Mouse (Mus musculus): Measurements from ENCODE around the gene Serpinf1.
A peak's percentile ranks its signal among the peaks of the same experiment; 100 is the strongest.
"Not testable (repeated sequence)": the region's sequence is repeated elsewhere in the genome, so short reads cannot be mapped to it uniquely, and the experiment has no call there.

Serpinf1 gene

DNA sequence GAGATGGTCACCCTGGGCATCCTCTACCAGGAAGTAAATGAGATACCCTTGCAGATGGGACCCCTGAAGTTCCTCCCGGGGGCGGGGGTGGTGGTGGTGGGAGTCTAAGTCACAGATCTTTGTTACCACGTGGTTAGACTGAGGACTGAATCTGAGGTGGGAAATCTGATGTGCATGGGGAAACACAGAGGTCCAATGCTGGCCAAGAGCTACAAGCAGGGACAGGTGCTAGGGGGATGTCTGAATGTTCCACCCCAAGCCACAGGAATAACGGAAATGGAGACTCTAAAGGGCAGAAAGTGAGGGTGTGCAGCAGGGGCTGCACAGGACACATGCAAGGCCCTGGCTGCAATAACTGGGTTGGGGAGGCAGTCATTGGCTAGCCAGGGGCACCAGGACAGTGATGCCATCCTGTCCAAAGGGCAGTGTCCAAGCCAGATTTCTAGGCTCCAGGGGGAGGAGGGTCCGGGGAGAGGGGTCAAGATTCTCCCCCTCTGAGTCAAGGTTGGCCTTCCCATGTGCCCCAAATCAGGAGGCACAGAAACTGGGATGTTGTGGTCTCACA, 1.6 kb downstream of the Serpinf1 start:
- DNase-seq: no peak

DNA sequence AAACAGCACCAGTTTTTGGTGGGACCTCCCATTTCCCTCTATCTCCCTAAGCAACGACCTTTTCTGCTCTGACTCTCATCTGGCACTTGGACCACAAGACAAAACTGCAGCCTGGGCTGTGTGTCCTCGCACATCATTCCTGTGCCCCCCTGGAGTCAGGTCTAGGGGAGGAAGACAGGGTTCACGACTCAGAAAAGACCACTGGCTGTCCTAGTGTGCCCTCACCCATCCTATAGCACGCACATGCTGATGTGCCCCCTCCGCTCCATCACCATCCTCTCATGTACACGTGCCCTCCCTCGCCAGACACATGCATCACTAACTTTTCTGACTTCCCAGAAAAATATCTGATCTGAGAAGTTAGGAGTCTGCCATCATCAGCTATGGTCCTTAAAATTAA, 2.5 kb downstream of the Serpinf1 start:
- no peak for DNase-seq

DNA sequence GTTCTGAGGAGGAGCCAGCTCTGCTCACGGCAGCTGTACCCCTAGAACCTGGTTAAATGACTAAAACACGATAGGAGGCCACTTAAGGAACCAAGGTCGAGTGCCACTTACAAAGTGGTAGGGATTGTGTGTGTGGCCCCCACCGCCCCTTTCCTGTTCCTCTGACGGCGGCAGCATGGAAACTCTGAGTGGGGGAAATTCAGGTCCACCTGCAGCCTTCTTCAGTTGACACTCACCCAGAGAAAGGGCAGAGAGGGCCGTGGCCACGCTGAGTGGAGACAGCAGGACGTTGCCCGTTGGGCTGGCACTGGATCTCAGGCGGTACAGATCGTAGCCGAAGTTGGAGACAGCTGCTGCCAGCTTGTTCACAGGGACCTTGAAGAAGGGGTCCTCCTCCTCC, 6.5 kb downstream of the Serpinf1 start:
- no peak for DNase-seq

- DNase-seq: no peak
Measured at GRCm38 (mm10) chr11:75415096-75415495, 7.4 kb downstream of the Serpinf1 start.

- DNase-seq: no peak
Measured at GRCm38 (mm10) chr11:75410591-75410990, 11.9 kb downstream of the Serpinf1 start.

DNA sequence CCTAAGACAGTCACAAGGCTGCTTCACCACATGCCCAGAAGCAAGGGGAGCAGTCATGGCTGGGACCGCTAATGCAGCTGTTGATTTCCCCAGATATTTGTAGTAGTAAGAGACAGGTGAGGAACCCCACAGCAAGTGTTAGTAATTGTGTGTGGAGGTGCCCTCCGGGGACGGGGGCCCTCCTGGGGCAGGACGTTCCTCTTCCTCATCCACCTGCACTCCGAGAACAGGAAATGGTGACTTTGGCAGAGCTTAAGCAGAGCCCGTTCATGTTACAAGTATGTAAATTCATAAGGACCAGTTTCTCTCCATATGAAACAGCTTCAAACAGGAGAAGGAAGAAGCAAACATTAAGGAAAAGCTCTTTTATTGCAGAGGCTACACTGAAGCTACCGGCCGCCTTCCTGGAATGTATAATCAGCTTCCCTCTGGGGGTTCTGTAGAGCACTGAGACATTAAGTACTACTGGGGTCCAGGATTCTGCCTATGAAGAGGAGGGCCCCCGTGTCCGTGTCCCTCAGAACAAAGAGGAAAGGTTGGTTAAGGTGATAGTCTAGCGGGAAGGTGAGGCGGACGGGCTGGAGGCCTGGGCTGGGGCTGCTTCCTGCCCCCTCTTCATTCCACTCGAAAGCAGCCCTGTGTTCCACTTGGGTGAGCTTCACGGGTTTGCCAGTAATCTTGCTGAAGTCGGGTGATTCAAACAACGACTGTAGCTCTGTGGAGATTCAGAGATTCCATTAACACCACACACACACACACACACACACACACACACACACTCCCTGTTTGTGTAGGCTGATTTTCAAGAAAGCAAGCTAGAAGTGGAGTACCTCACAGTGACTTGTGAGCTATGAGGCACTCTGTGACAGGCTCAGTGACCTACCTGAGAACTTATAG, 12.6 kb downstream of the Serpinf1 start:
- DNase-seq: no peak

DNA sequence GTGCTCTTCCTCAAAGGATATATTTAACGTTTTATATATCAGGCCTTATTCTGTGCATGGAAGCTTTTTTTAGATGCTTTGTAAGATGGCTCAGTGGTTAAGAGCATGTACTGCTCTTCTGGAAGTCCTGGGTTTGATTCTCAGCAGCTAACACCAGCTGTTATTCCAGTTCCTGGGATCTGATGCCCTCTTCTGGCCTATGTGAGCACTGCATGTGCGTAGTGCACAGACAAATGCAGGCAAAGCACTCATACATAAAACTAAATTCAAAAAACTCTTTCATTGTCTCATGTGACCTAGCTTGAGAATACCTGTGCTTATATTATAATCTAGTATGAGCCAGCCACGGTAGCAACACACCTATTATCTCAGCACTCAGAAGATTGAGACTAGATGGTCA, 15.6 kb downstream of the Serpinf1 start:
- peak; percentile 31 to 58 for DNase-seq

- no peak for DNase-seq
Measured at GRCm38 (mm10) chr11:75406104-75406503, 16.4 kb downstream of the Serpinf1 start.

DNA sequence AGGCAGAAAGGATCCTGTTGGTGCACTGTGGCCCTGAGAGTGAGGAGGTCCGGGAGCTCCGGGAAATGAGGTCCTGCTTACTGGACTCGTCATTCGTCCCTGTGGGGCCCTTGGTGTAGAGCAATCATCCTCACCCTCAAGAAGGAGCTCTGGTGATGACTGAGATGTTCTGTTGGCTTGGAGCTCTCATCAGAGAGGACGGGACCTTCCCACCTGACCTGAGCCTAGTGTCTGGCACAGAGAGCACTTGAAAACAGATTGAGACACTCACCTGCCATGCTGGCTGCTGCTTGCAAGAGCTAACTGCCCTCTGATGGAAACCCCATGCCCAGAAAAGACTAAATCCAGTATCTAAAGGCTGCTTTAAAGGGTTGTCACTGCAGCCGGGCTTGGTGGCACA, 17.7 kb downstream of the Serpinf1 start:
- peak; percentile 31 to 43 for DNase-seq

- DNase-seq: no peak
Measured at GRCm38 (mm10) chr11:75403301-75404052, 19.0 kb downstream of the Serpinf1 start.

DNA sequence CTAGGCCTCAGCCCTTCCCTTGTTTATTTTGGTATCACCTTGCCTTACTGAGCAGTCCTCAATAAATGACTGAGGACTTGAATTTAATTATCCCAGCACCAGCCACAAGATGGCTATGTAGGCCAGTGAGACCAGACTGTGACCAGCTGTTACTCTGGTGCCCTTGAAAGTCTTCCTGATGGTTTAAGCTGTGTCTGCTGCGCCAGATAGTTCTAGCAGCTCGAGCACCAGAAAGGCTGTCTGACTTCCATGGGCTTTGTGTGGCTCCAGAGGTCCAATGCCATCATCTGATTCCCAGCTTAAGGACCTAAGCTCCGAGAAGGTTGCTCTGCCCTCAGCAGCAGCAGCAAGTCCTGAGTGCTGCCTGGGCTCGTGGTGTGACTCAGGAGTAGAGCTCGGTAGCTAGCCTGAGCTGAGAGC, 20.2 kb downstream of the Serpinf1 start:
- DNase-seq: peak; percentile 14 to 37

DNA sequence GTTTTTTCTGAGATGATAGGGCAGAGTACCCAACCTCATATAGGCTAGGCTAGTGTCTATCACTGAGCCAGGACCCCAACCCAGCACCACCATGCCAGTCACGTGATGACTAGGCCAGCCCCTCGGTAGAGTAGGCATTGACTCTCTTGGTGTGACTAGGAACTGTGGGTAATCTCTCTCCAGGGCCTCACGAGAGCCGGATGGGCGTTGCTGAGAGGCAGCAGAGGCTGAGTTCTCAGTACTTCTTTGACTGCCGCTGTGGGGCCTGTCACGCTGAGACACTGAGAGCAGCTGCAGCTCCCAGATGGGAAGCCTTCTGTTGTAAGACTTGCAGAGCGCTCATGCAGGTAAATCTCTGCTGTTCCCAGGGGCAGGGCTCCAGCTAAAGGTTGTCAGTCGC, 22.4 kb downstream of the Serpinf1 start:
- DNase-seq: peak; percentile 43 to 46

GRCm38 (mm10) chr11:75399411-75399841, 23.1 kb downstream of the Serpinf1 start:
- peak; percentile 56 to 70 for DNase-seq

GRCm38 (mm10) chr11:75397452-75397851, 25.0 kb downstream of the Serpinf1 start:
- no peak for DNase-seq

DNA sequence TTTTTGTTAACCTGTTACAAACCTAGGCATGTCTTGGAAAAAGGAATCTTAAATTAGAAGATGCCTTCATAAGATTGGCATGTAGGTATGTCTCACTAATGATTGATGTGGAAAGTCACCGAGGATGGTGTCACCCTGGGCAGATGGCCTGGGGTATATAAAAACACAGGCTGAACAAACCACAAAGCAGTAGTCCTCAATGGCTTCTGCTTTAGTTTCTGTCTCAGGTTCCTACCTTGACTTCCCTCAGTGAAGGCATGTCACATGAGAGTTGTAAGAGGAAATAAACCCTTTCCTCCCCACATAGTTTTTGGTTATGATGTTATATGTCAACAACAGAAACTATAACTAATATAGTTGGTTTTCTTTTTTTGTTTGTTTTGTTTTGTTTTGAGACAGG, 26.9 kb downstream of the Serpinf1 start:
- DNase-seq: no peak

- DNase-seq: not testable (repeated sequence)
Measured at GRCm38 (mm10) chr11:75383529-75383928, 39.0 kb downstream of the Serpinf1 start.

DNA sequence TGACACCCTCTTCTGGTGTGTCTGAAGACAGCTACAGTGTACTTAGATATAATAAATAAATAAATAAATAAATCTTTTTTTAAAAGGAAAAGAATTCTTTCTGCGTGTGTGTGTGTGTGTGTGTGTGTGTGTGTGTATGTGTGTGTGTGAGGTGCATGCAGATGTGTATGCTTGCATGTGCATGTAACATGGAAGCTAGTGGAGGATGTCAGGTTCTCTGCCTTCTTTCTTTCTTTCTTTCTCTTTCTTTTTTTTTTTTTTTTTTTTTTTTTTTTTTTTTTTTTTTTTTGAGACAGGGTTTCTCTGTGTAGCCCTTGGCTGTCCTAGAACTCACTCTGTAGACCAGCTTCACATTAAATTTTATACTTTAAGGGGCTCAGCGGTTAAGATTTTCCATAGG, 43.7 kb downstream of the Serpinf1 start:
- not testable (repeated sequence) for DNase-seq

- no peak for DNase-seq
Measured at GRCm38 (mm10) chr11:75377125-75377524, 45.4 kb downstream of the Serpinf1 start.

All from cerebellum, postnatal 25 days (tissue).